Mouse (Mus musculus) forelimb bud, embryonic 11.5 days (tissue): ENCODE data around the gene Pappa.

Experiments
- DNase-seq: peaks from one replicate; pipeline ENCODE4 v3.0.0-alpha.2; 2012; ENCODE audit warnings: low read depth, low spot score

Gene Pappa

DNA sequence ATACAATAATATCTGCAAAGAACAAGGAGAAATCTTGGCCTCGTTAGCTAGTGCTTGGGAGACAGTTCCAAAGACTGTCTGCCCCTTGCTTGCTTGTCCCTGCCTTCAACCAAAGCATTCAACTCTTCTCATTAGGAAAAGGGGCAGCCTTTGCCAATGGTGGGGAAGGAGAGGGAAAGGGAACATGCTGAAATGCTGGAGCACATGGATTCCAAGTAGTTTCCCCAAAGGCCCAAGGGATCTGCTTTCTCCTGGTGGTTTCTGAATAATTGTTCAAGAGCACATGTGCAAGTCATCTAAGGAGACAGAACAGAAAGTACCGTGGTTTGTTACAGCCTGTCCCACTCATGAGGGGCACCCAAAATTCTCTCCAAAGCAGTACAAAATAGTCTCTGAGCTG is 146.0 kb downstream of the Pappa start:
- no peak for DNase-seq

GRCm38 (mm10) chr4:65272295-65272694 is 148.3 kb downstream of the Pappa start:
- no peak for DNase-seq

DNA sequence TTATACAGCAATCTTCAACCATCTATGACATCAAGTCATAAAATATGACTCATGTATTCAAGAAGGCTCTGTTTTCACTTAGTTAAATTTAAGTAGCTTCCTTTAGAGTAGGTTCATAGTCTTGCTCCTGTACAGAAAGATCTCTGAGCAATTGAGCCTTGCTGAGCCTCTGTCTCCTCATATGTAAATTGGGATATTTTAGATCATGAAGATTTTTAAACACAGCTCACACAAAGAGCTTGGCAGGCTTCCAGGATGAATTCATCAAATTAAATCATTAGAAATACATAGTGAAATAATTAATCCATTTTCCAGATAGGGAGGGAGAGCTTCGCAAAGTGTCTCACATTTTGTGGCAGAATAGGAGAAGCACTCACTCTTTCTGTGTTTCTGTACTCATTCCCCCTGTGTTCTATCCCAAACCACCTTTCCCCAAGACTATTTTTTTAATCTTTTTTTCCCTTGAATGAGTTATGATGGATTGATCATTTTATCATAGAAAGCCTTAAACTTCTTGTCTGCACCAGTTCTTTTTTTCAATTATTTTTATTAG is 149.4 kb downstream of the Pappa start:
- no peak for DNase-seq

- peak; percentile 64 for DNase-seq
These were observed 154.7 kb downstream of the Pappa start for GRCm38 (mm10) chr4:65278451-65279271.

DNA sequence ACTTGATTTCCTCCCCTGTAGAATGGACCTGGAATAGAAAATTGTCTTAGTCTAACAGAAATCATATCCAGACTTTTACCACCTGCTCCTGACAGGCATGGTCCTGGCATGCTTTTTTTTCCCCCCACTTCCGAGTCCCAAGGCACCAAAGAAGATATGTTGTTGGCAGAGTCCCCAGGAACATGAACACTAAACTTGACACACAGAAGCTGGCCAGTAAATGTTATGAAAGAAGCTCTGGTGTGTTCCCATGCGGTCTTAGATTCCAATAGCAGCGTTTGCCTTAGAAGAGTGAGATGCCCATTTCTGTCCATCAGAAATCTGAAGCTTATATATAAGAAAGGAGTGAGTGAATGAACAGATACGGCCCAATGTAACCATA is 155.3 kb downstream of the Pappa start:
- no peak for DNase-seq

- peak; percentile 29 for DNase-seq
These were observed 156.2 kb downstream of the Pappa start for GRCm38 (mm10) chr4:65279979-65280677.

- DNase-seq = no peak
These were observed 156.9 kb downstream of the Pappa start for GRCm38 (mm10) chr4:65280888-65281287.

DNA sequence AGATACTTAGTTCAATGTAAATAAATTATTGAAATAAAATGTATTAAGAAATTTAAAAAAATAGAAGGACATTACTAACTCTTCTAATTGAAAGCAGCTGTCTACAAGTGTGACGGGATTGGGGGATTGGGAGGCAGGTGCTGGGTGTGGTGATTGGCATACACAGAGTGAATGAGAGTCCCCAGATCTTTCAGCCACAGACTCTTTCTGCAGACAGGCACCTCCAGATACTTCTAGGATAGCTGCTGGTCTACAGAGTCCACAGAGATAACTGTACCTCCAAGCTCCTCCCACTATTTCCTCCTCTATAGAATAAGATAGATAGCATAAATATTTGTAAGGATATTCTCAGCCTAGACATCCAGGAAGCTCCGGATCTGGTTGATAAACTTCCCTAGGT is 159.6 kb downstream of the Pappa start:
- DNase-seq = no peak

GRCm38 (mm10) chr4:65285165-65285564 is 161.2 kb downstream of the Pappa start:
- DNase-seq = no peak

DNA sequence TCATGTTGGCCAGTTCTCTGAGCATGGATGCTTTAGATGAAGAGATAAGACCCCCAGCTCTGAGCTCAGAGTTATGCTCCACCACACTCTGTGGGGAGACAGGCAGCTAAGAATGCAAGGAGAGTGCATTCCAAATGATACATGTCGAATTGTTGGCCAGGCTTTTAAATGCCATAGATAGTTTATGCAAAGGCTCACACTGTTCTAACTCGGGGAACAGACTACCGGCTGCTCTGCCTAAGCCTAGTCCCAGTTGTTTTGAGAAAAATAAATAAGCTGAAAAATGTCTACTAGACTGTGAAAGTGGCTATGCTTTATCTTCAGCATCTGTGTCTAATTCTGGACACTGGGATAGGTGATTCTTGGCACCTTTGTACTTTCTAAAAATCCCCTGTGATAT is 165.3 kb downstream of the Pappa start:
- no peak for DNase-seq

DNA sequence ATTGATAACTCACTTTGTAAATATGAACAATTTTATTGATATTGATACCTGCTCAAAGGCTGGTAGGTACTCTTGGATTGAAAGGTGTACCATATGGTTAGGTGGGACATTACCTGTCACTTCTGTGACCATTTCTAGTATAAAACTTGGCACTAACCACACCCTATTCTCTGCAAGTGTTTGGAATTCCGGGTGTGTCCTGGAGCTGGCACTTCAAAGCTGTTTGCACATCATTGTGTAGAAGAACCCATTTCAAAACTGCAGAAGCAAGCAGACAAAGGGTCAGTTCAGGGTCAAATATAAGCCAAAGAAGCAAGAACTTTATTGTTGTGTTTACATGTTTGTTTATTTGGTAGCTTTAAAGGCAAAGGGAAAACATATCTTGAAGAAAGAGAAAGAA is 171.8 kb downstream of the Pappa start:
- no peak for DNase-seq

DNA sequence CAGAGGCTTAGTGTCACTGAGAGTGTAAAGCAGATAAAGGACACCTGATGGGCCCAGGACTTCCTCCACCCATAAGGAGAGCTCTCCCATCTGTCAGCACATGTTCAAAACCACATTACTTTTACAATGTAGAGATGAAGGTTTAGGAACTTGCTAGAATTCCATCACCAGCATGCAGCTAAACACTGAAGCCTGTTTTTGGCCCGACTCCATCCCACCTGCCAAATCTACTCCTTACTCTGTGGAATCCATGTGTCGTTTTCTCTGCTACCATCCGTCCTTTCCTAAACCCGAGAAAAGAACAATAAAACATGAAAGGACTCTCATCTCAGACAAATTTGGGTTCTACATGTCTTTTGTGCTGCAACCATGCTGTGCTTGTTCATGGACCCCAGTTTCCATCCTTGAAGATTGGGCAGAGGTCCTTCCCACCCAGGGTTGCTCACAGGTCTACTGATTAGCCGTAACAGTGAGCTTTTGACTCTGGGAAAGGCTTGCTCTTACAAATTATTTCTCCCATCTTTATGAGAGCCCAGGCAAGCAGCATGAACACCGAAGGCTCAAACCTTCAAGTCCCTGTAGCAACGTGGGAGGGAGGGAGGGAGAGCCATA is 172.5 kb downstream of the Pappa start:
- no peak for DNase-seq

GRCm38 (mm10) chr4:65296968-65297499 is 173.1 kb downstream of the Pappa start:
- DNase-seq = no peak

- DNase-seq = no peak
These were observed 174.5 kb downstream of the Pappa start for GRCm38 (mm10) chr4:65298212-65299181.

- no peak for DNase-seq
These were observed 175.4 kb downstream of the Pappa start for GRCm38 (mm10) chr4:65299365-65299764.

GRCm38 (mm10) chr4:65300431-65300830 is 176.5 kb downstream of the Pappa start:
- no peak for DNase-seq

DNA sequence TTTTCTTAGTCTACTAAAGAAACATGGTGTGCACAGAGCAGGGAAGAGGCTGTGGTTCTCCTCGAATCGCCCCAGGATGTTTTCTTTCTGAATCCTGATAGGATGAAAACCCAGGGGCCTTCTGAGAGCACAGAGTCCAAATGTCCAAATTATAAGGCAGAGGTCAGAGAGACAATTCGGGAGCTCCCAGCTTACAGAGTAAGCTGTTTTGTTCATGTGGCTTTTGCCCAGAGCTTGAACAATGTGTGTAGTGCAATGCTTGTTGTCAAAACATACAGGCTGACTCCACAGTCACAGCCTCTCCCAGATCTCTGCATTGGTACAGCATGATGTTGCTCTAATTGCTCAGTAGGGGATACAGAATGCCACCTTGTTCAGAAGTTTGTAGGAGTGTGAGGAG is 178.7 kb downstream of the Pappa start:
- DNase-seq = no peak

- DNase-seq = no peak
These were observed 194.0 kb downstream of the Pappa start for GRCm38 (mm10) chr4:65317877-65318525.

GRCm38 (mm10) chr4:65321340-65321739 is 197.4 kb downstream of the Pappa start:
- DNase-seq = no peak

- DNase-seq = no peak
These were observed 198.0 kb downstream of the Pappa start for GRCm38 (mm10) chr4:65321959-65322358.
